Mouse (Mus musculus) forebrain, postnatal 0 days (tissue): Measurements from ENCODE around the gene Zmynd8. TPM values are rescaled to one million over a fixed set of nuclear protein-coding genes. Genes with fewer than 3 reads are reported as not detected.

Source experiments
- ATAC-seq: fragments of 200-750 bp; cut with Nextera tagmentation; 2 replicates; pipeline ENCODE4 v1.8.0; 2017; ENCODE audit warnings: mild to moderate bottlenecking, moderate library complexity
- DNase-seq: peaks from one replicate; pipeline ENCODE4 v3.0.0-alpha.2; 2015
- H3K27ac ChIP-seq: fragments of 300-500 bp; sonication (generic); 2 replicates; pipeline ENCODE4 v1.5.1; 2014; ENCODE audit warnings: low read depth, mild to moderate bottlenecking, antibody characterized with exemption, low read length, moderate library complexity, mixed read lengths
- H3K27me3 ChIP-seq: fragments of 300-500 bp; sonication (generic); 2 replicates; pipeline ENCODE4 v1.6.1; 2014; ENCODE audit warnings: mild to moderate bottlenecking, low read length, mixed read lengths; ENCODE audit not compliant: insufficient read depth
- H3K36me3 ChIP-seq: fragments of 300-500 bp; sonication (generic); 2 replicates; pipeline ENCODE4 v1.6.1; 2014; ENCODE audit warnings: mild to moderate bottlenecking, moderate library complexity; ENCODE audit not compliant: insufficient read depth
- H3K4me1 ChIP-seq: fragments of 300-500 bp; sonication (generic); 2 replicates; pipeline ENCODE4 v1.6.1; 2014; ENCODE audit warnings: antibody characterized with exemption; ENCODE audit not compliant: insufficient read depth
- H3K4me2 ChIP-seq: fragments of 300-500 bp; sonication (generic); 2 replicates; pipeline ENCODE4 v1.6.1; 2014; ENCODE audit warnings: low read depth, mild to moderate bottlenecking, moderate library complexity
- H3K4me3 ChIP-seq: fragments of 300-500 bp; sonication (generic); 2 replicates; pipeline ENCODE4 v1.5.1; 2014; ENCODE audit warnings: low read depth, low read length, mixed read lengths
- H3K9ac ChIP-seq: fragments of 300-500 bp; sonication (generic); 2 replicates; pipeline ENCODE4 v1.6.1; 2014; ENCODE audit warnings: mild to moderate bottlenecking
- H3K9me3 ChIP-seq: fragments of 300-500 bp; sonication (generic); 2 replicates; pipeline ENCODE4 v1.6.1; 2016; ENCODE audit warnings: low read length
- CTCF ChIP-seq: sonication (generic); IDR thresholded peaks from 2 replicates; pipeline ENCODE4 v1.5.1; 2016; ENCODE audit warnings: antibody characterized with exemption, control low read depth, low read depth
- WGBS: fragments of 180-500 bp; shearing (Covaris S2); extraction: QIAGEN DNeasy Blood & Tissue Kit; methylation state at CpG from one replicate; pipeline ENCODE4 v1.1.7; 2014; 5-methylcytosine and 5-hydroxymethylcytosine counted together
- polyA plus RNA-seq: library from polyadenylated mRNA; unstranded; fragments of >200 nt; fragmentation: Nextera tagmentation; extraction: Ambion mirVana; gene quantifications from 2 replicates; pipeline ENCODE4 v1.2.1, GENCODE M21; 2015
- total RNA-seq: library from RNA; depleted of rRNA; stranded (reverse); fragments of >200 nt; gene quantifications from 2 replicates; pipeline ENCODE4 v1.2.3, GENCODE M21; 2014

Gene Zmynd8
- total and polyA plus RNA-seq, 2 experiments from 2014 or later, result 45.7 to 63.5 TPM

- peak overlapping the region; percentile 100 for H3K27ac ChIP-seq
- no peaks in the 10 kb centered on the region for H3K36me3 ChIP-seq
- H3K4me1 ChIP-seq, result peaks cover 92% of the 10 kb centered on the region
- no peaks in the 10 kb centered on the region for H3K9me3 ChIP-seq
- no peaks in the 10 kb centered on the region for H3K27me3 ChIP-seq
- 5% methylated on average over 20 of the region's 21 CpGs for WGBS
- peak; percentile 80 for ATAC-seq
- H3K4me2 ChIP-seq, result peak overlapping the region; percentile 57
- TF ChIP-seq CTCF, result no peak
- DNase-seq, result peak; percentile 99
- peak overlapping the region; percentile 59 for H3K9ac ChIP-seq
- H3K4me3 ChIP-seq, result peak overlapping the region; percentile 25; the same call in 1 of the 2 replicates
These were observed 14.1 kb downstream of the Zmynd8 start for GRCm38 (mm10) chr2:165884577-165885224.

- Histone ChIP-seq H3K9ac (peak overlapping the region; percentile 59), H3K4me2 (peak overlapping the region; percentile 57), H3K9me3 (no peaks in the 10 kb centered on the region), H3K4me3 (peak overlapping the region; percentile 25), H3K36me3 (no peaks in the 10 kb centered on the region), H3K27ac (peak overlapping the region; percentile 100), H3K4me1 (peaks cover 94% of the 10 kb centered on the region), H3K27me3 (no peaks in the 10 kb centered on the region)
- DNase-seq (peak; percentile 56), ATAC-seq (0 out of 2 replicates have a peak, but pooled peaks have one; percentile 6)
- TF ChIP-seq CTCF, result no peak
- WGBS, result 6% methylated on average over 11 of the region's 11 CpGs
These were observed 14.8 kb downstream of the Zmynd8 start for GRCm38 (mm10) chr2:165883846-165884576.

GRCm38 (mm10) chr2:165883006-165883405 lies 15.8 kb downstream of the Zmynd8 start:
- TF ChIP-seq CTCF, result 0 out of 2 replicates have a peak, but pooled peaks have one; percentile 19
- Histone ChIP-seq H3K9me3 (no peaks in the 10 kb centered on the region), H3K36me3 (no peaks in the 10 kb centered on the region), H3K27ac (peak overlapping the region; percentile 100), H3K9ac (peak overlapping the region; percentile 59), H3K4me2 (peak overlapping the region; percentile 57), H3K4me3 (peak overlapping the region; percentile 25), H3K27me3 (no peaks in the 10 kb centered on the region), H3K4me1 (peaks cover 86% of the 10 kb centered on the region)
- DNase-seq, result no peak
- ATAC-seq, result no peak
- 11% methylated on average over 6 of the region's 6 CpGs for WGBS

GRCm38 (mm10) chr2:165881585-165882431 lies 17.0 kb downstream of the Zmynd8 start:
- no peak for TF ChIP-seq CTCF
- WGBS, result 9% methylated on average over 12 of the region's 13 CpGs
- no peak for ATAC-seq
- H3K36me3 ChIP-seq, result no peaks in the 10 kb centered on the region
- H3K4me2 ChIP-seq, result peak overlapping the region; percentile 57
- peak; percentile 43 for DNase-seq
- H3K27ac ChIP-seq, result peak overlapping the region; percentile 100
- peak overlapping the region; percentile 59 for H3K9ac ChIP-seq
- no peaks in the 10 kb centered on the region for H3K9me3 ChIP-seq
- H3K4me1 ChIP-seq, result peaks cover 87% of the 10 kb centered on the region
- peak overlapping the region; percentile 25 for H3K4me3 ChIP-seq
- H3K27me3 ChIP-seq, result no peaks in the 10 kb centered on the region

- Histone ChIP-seq H3K4me3 (no peak overlapping the region; the same call in 1 of the 2 replicates), H3K9ac (0 out of 2 replicates have a peak overlapping the region, but pooled peaks have one; percentile 67), H3K4me1 (peaks cover 87% of the 10 kb centered on the region), H3K27ac (peak overlapping the region; percentile 100), H3K27me3 (no peaks in the 10 kb centered on the region), H3K4me2 (peak overlapping the region; percentile 57), H3K36me3 (no peaks in the 10 kb centered on the region), H3K9me3 (no peaks in the 10 kb centered on the region)
- no peak for TF ChIP-seq CTCF
- DNase-seq (no peak), ATAC-seq (no peak)
- 13% methylated on average over 3 of the region's 3 CpGs for WGBS
These were observed 17.6 kb downstream of the Zmynd8 start for GRCm38 (mm10) chr2:165881220-165881584.

- H3K27ac ChIP-seq, result peak overlapping the region; percentile 100
- no peaks in the 10 kb centered on the region for H3K9me3 ChIP-seq
- H3K9ac ChIP-seq, result peak overlapping the region; percentile 67
- no peaks in the 10 kb centered on the region for H3K36me3 ChIP-seq
- peaks cover 87% of the 10 kb centered on the region for H3K4me1 ChIP-seq
- no peak for TF ChIP-seq CTCF
- ATAC-seq (no peak), DNase-seq (peak; percentile 62)
- 6% methylated on average over 15 of the region's 15 CpGs for WGBS
- peak overlapping the region; percentile 57 for H3K4me2 ChIP-seq
- H3K4me3 ChIP-seq, result no peak overlapping the region
- no peaks in the 10 kb centered on the region for H3K27me3 ChIP-seq
These were observed 18.2 kb downstream of the Zmynd8 start for GRCm38 (mm10) chr2:165880501-165881182.
